Mouse (Mus musculus) lung, adult 2 months (tissue): ENCODE data around the gene Vmn1r78. TPM values are rescaled to one million over a fixed set of nuclear protein-coding genes. Genes with fewer than 3 reads are reported as not detected.
"Not testable (repeated sequence)": the region's sequence is repeated elsewhere in the genome, so short reads cannot be mapped to it uniquely, and the experiment has no call there.

ENCODE experiments used
- DNase-seq: peaks from one replicate; pipeline ENCODE4 v3.0.0; 2022
- H3K4me1 ChIP-seq: fragments of 200-500 bp; 2 replicates; pipeline ENCODE4 v1.6.1; 2011; ENCODE audit warnings: low read length; ENCODE audit not compliant: control insufficient read depth, insufficient read depth
- H3K4me3 ChIP-seq: fragments of 200-500 bp; replicated peaks from 2 replicates; pipeline ENCODE3; 2011; ENCODE audit warnings: low read depth, mild to moderate bottlenecking, control low read depth, low read length; ENCODE audit errors: extremely low read depth
- CTCF ChIP-seq: fragments of 200-500 bp; IDR thresholded peaks from 2 replicates; pipeline ENCODE4 v1.5.1; 2011; ENCODE audit warnings: mild to moderate bottlenecking, low read length, control low read depth; ENCODE audit not compliant: insufficient read depth
- POLR2A ChIP-seq: fragments of 200-500 bp; IDR thresholded peaks from 2 replicates; pipeline ENCODE4 v1.6.1; 2011; ENCODE audit warnings: low read depth, mild to moderate bottlenecking, control low read depth, low read length, borderline replicate concordance; ENCODE audit errors: extremely low read depth
- WGBS: fragments of 180-500 bp; shearing (Covaris S2); methylation state at CpG from one replicate; pipeline ENCODE4 v1.1.7; 2018; 5-methylcytosine and 5-hydroxymethylcytosine counted together
- polyA plus RNA-seq: library from polyadenylated mRNA; depleted of rRNA; stranded (reverse); fragments of >200 nt; gene quantifications from 2 replicates; pipeline ENCODE4 v1.2.3, GENCODE M21; 2012; rRNA removed

The Vmn1r78 gene
- polyA plus RNA-seq: not detected in 2 replicates

- no peak for DNase-seq
- TF ChIP-seq POLR2A (no peak), CTCF (no peak)
- 37% methylated on average over 2 of the region's 2 CpGs for WGBS
- no peaks in the 10 kb centered on the region for H3K4me1 ChIP-seq
- no peak within 1 kb of the TSS for H3K4me3 ChIP-seq
Measured at GRCm38 (mm10) chr7:12149957-12150356, at the start of gene Vmn1r78. Vmn1r78 (plus strand) TSS chr7:12150257.

GRCm38 (mm10) chr7:12156463-12156862, 6.4 kb downstream of the Vmn1r78 start:
- H3K4me1 ChIP-seq, H3K4me3 ChIP-seq, DNase-seq: not testable (repeated sequence)
- 5% methylated on average over 1 of the region's 1 CpGs for WGBS

DNA sequence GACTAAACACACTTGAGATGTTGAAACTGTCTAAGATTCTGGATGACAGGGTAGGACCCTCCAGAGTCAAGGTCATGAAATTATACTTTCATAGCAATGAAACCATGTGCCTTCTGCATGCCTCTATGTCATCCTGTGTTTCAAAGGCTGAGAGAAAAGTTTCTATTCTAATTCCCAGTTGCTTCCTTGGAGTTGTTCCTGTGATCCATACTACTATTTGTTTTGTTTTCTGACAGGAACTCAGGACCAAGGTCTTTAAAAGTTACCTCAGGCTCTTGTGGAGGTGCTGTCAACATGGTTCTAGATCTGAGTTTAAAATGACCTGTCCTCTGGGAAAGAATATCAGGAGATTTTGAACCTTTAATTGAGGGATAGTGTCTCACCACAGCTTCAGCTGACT, 20.9 kb downstream of the Vmn1r78 start, which contains the start of gene Vmn1r79:
Gene Vmn1r79, plus strand, starts transcription at position 301 of the 400 bp plus-strand sequence.
- not testable (repeated sequence) for H3K4me3 ChIP-seq, DNase-seq, H3K4me1 ChIP-seq

GRCm38 (mm10) chr7:12172926-12173325, 22.9 kb downstream of the Vmn1r78 start:
- not testable (repeated sequence) for H3K4me1 ChIP-seq, H3K4me3 ChIP-seq, DNase-seq
- WGBS: 52% methylated on average over 2 of the region's 2 CpGs

DNA sequence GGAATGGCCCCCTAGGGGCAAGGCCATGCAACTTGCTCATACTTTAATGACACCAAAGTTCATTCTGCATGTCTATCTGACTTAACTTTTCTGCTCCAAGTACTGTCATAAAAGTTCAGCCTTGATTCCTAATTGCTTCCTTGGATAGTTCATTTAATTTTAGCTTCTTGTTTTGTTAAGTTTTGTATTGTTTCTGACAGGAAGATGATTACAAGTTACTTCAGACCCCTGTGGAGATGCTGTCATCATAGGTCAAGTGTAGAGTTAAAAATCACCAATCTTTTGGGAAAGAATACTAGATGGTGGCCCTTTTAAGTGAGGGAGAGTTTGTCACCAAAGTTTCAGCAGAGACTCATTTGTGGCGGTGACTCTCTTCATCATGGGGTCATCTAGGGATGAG, 38.9 kb downstream of the Vmn1r78 start, which contains the start of gene Vmn1r80:
Gene Vmn1r80, plus strand, starts transcription at position 301 of the 400 bp plus-strand sequence.
- H3K4me3 ChIP-seq: no peak within 1 kb of the TSS
- no peak for TF ChIP-seq CTCF
- H3K4me1 ChIP-seq: no peaks in the 10 kb centered on the region
- WGBS: 78% methylated on average over 1 of the region's 1 CpGs
- DNase-seq: no peak

DNA sequence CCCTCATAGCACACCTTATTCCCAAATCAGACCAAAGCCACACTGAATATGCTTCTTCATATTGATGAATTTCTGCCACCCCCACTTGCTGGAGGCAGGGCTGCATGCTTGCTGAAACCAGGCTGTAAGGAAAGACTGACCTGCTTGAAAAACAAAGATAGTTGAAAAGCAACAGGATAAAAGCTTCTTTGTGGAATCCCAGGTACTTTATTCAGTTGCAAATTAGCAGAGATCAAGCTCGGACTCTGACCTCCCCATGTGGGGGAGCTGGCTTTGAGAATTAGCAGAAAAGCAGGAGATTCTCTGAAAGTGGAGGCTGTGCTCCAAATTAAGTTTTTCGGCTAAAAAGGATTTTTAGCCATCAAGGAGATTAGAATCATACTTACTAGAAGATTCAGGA, 54.1 kb downstream of the Vmn1r78 start:
- Histone ChIP-seq H3K4me1 (no peaks in the 10 kb centered on the region), H3K4me3 (no peak overlapping the region)
- TF ChIP-seq CTCF (no peak), POLR2A (no peak)
- WGBS: 58% methylated on average over 2 of the region's 2 CpGs
- DNase-seq: no peak

Other genes with a start within 250 kb of the Vmn1r78 start
- gene Vmn1r76, start 212.0 kb upstream of the Vmn1r78 start, polyA plus RNA-seq: not detected in 2 replicates
- not detected in 2 replicates for gene Vmn1r77, start 113.5 kb upstream of the Vmn1r78 start, polyA plus RNA-seq
- not detected in 2 replicates for gene Vmn1r79, start 21.0 kb downstream of the Vmn1r78 start, polyA plus RNA-seq
- gene Vmn1r80, start 39.0 kb downstream of the Vmn1r78 start, polyA plus RNA-seq: not detected in 2 replicates
- not detected in 2 replicates for gene Vmn1r81, start 118.0 kb downstream of the Vmn1r78 start, polyA plus RNA-seq
- not detected in 2 replicates for gene Vmn1r82, start 150.2 kb downstream of the Vmn1r78 start, polyA plus RNA-seq
- not detected in 2 replicates for gene Vmn1r83, start 179.2 kb downstream of the Vmn1r78 start, polyA plus RNA-seq
- not detected in 2 replicates for gene Vmn1r84, start 219.0 kb downstream of the Vmn1r78 start, polyA plus RNA-seq